Comparison of ENCODE assay signal across 27 mouse cellular contexts in the genomic region with DNA sequence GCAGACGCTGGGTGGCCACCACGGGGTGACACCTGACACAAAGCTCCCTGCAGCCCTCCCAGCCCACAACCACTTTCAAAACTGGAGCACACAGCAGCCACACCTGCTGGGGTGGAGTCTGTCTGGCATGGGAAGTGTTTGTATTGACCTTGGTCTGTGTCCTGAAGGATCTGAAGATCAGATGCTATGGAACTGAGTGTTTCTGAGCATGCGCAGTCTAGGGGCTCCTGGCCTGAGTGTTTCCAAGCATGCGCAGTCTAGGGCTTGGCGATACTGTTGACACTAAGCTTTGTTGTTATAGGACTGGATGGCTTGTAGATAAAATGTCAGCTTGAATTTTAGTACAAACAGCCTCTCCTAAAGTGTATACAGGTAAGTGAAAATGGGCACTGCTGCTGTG. TPM values are rescaled to one million over a fixed set of nuclear protein-coding genes. Genes with fewer than 3 reads are reported as not detected.
DNase-seq lines count a peak whose midpoint lies in the region; ATAC-seq and TF ChIP-seq lines count a peak whose summit lies in the region.
"Had no signal": no experiment of that assay in that cellular context is flagged by ENCODE, and none has a peak within 500 bp of the region (broad histone marks: within the 10 kb centered on the region; RNA-seq: fewer than 3 reads in every experiment).

No protein-coding gene starts in this region.

- H3K79me2 ChIP-seq in CH12.LX (replicated peaks; ENCODE audit: control insufficient read depth, extremely low read depth, insufficient read depth, poor library complexity, severe bottlenecking), result no peaks in the 10 kb centered on the region

- TF ChIP-seq RAD21 in CH12.LX (IDR thresholded peaks at IDR 0.05; ENCODE audit: low read depth, low read length), result no peak

- no peak for TF ChIP-seq POLR2A in CH12.LX (IDR thresholded peaks at IDR 0.05; ENCODE audit: low read depth, low read length)

- H3K4me1 ChIP-seq in CH12.LX (ENCODE audit: control insufficient read depth in 1 of 2, insufficient read depth in 2 of 2), result peaks cover 2 to 7% of the 10 kb centered on the region in 2 experiments; a peak in 2 of 4 replicates
- H3K4me1 ChIP-seq in forebrain, embryonic 11.5 days (replicated peaks; ENCODE audit: control insufficient read depth, insufficient read depth, low read length), result no peaks in the 10 kb centered on the region
- H3K4me1 ChIP-seq in hindbrain, embryonic 12.5 days, result no peaks in the 10 kb centered on the region

- dilution Hi-C loops in CH12.LX (cut with MboI; ENCODE audit: extremely low pct_ligation_motif_present, extremely low pct_unique_long_range_greater_than_20kb, low sequenced_read_pairs), result no loop called here

- no peak for TF ChIP-seq EP300 in CH12.LX (IDR thresholded peaks at IDR 0.05; ENCODE audit: low read length)

- no peaks in the 10 kb centered on the region for H3K27me3 ChIP-seq in CH12.LX (replicated peaks)
- H3K27me3 ChIP-seq in forebrain, embryonic 11.5 days (ENCODE audit: control insufficient read depth, insufficient read depth, low read length), result no peaks in the 10 kb centered on the region
- H3K27me3 ChIP-seq in hindbrain, embryonic 12.5 days, result no peaks in the 10 kb centered on the region
- H3K27me3 ChIP-seq: Patski had no signal

- no peak overlapping the region for H3K9ac ChIP-seq in CH12.LX (ENCODE audit: insufficient read depth, low read depth)
- no peak overlapping the region for H3K9ac ChIP-seq in forebrain, embryonic 11.5 days (ENCODE audit: low read length)
- H3K9ac ChIP-seq in hindbrain, embryonic 12.5 days, result no peak overlapping the region

- in situ Hi-C loops in CH12.LX (cut with MboI; ENCODE audit: low pct_ligation_motif_present, low pct_unique_long_range_greater_than_20kb, low sequenced_read_pairs), result no loop called here

- TF ChIP-seq CTCF in CH12.LX (conservative IDR thresholded peaks at IDR 0.05 in 1 of 2, IDR thresholded peaks at IDR 0.05 in 1 of 2; ENCODE audit: low read depth in 2 of 2, low read length in 2 of 2), result no peak

- DNase-seq in CH12.LX (ENCODE audit: extremely low read depth) (no peak), ES-CJ7 (ENCODE audit: low read depth, low spot score) (peak; percentile 30), R1 (ENCODE audit: low read depth, low spot score) (peak; percentile 55), ZHBTc4 (ENCODE audit: low read depth, low spot score) (peak; percentile 70), MN1 (ENCODE audit: low spot score) (no peak)
- no peak for DNase-seq in forebrain, embryonic 11.5 days (ENCODE audit: low spot score)
- DNase-seq in adrenal gland, adult (ENCODE audit: inconsistent age in 2 of 2, low spot score in 1 of 2), result no peak
- DNase-seq: adrenal gland, adult 2 months; adrenal gland, adult 8-10 months; adrenal gland, postnatal 10 days; adrenal gland, postnatal 14 days; adrenal gland, postnatal 25 days; adrenal gland, postnatal 36 days; B cell, adult 2 months; cerebellum, adult 11 months; cerebellum, adult 11-12 months; cerebellum, adult 18-20 months; cerebellum, adult 2 months; cerebellum, adult 8-10 months; cerebellum, adult 9-10 months; cerebellum, adult 9-11 months; cerebellum, postnatal 10 days had no signal

- H3K4me3 ChIP-seq in CH12.LX (replicated peaks in 1 of 3; ENCODE audit: low read depth in 2 of 3, low read length in 2 of 3, poor library complexity in 1 of 3), result no peak overlapping the region
- H3K4me3 ChIP-seq in forebrain, embryonic 11.5 days (ENCODE audit: low read depth, low read length), result no peak overlapping the region
- no peak overlapping the region for H3K4me3 ChIP-seq in hindbrain, embryonic 12.5 days

- H3K9me3 ChIP-seq in CH12.LX (replicated peaks; ENCODE audit: low read length), result no peaks in the 10 kb centered on the region
- H3K9me3 ChIP-seq in forebrain, embryonic 11.5 days (ENCODE audit: control insufficient read depth, low read length), result no peaks in the 10 kb centered on the region
- H3K9me3 ChIP-seq in hindbrain, embryonic 12.5 days (replicated peaks), result no peaks in the 10 kb centered on the region
- H3K9me3 ChIP-seq: G1E had no signal

- 91% methylated on average over 5 of the region's 5 CpGs for WGBS in forebrain, embryonic 11.5 days
- 83% methylated on average over 5 of the region's 5 CpGs for WGBS in hindbrain, embryonic 12.5 days

- H3K36me3 ChIP-seq in CH12.LX (replicated peaks in 1 of 2; ENCODE audit: control insufficient read depth in 1 of 2, insufficient read depth in 1 of 2, low read length in 1 of 2), result no peaks in the 10 kb centered on the region
- H3K36me3 ChIP-seq in forebrain, embryonic 11.5 days (ENCODE audit: control insufficient read depth, insufficient read depth, low read length), result no peaks in the 10 kb centered on the region
- H3K36me3 ChIP-seq in hindbrain, embryonic 12.5 days, result no peaks in the 10 kb centered on the region
- H3K36me3 ChIP-seq: G1E had no signal

- H3K4me2 ChIP-seq in CH12.LX (ENCODE audit: insufficient read depth, low read depth, poor library complexity, severe bottlenecking), result peak overlapping the region; percentile 24
- H3K4me2 ChIP-seq in forebrain, embryonic 11.5 days (ENCODE audit: low read depth, low read length, severe bottlenecking), result no peak overlapping the region
- no peak overlapping the region for H3K4me2 ChIP-seq in hindbrain, embryonic 12.5 days (replicated peaks)

- ATAC-seq in forebrain, embryonic 11.5 days (replicated peaks; ENCODE audit: low FRiP score), result no peak
- ATAC-seq in hindbrain, embryonic 12.5 days (ENCODE audit: low FRiP score), result no peak
- ATAC-seq: activated CD4-positive, CD25-positive, alpha-beta regulatory T cell, adult 4 months; CD4-positive, CD25-positive, alpha-beta regulatory T cell, adult 4 months; Patski had no signal

- no peak overlapping the region for H3K27ac ChIP-seq in CH12.LX (ENCODE audit: insufficient read depth, low read depth)
- H3K27ac ChIP-seq in forebrain, embryonic 11.5 days (ENCODE audit: low read depth, low read length), result no peak overlapping the region
- H3K27ac ChIP-seq in hindbrain, embryonic 12.5 days, result no peak overlapping the region

TF ChIP-seq in CH12.LX, 34 proteins besides CTCF, POLR2A, EP300 and RAD21:
- TF ChIP-seq NRF1 (IDR thresholded peaks at IDR 0.05; ENCODE audit: low read depth, low read length) (peak; percentile 67), ELF1 (IDR thresholded peaks at IDR 0.05; ENCODE audit: low read depth, low read length) (no peak)

RNA-seq across cellular contexts. Expression of a gene that starts 43.0 kb away (rescaled TPM):
- total RNA-seq in CH12.LX (2012; rRNA removed), result 33.2 and 36.8 TPM in 2 replicates
- 35.8 and 38.2 TPM in 2 replicates for total RNA-seq in CH12.LX (2014; rRNA removed)
- 32.6 and 37.2 TPM in 2 replicates for polyA plus RNA-seq in CH12.LX (2012; ENCODE audit: insufficient read length, low read depth)
- 141 and 157 TPM in 2 replicates for polyA plus RNA-seq in forebrain, embryonic 11.5 days (2014; fragmentation: Nextera tagmentation; extraction: Ambion mirVana)
- polyA plus RNA-seq in hindbrain, embryonic 12.5 days (2016; fragmentation: Nextera tagmentation; extraction: Ambion mirVana), result 146 and 162 TPM in 2 replicates

Comparison
In these comparisons a context has a peak if more than half of its experiments do, and no peak if none do; other contexts are left out.
1. DNase-seq: peak in ES-CJ7 (single experiment), R1 (single experiment) and ZHBTc4 (single experiment); none in CH12.LX (single experiment), forebrain, embryonic 11.5 days (single experiment), MN1 (single experiment) and adrenal gland, adult (0 of 2).